Mouse (Mus musculus): ENCODE results near the gene Scfd2. TPM values are rescaled to one million over a fixed set of nuclear protein-coding genes. Genes with fewer than 3 reads are reported as not detected.
A peak's percentile ranks its signal among the peaks of the same experiment; 100 is the strongest.

Gene Scfd2
- polyA plus RNA-seq, 1 experiment from 2014 or later: 14.9 TPM

DNA sequence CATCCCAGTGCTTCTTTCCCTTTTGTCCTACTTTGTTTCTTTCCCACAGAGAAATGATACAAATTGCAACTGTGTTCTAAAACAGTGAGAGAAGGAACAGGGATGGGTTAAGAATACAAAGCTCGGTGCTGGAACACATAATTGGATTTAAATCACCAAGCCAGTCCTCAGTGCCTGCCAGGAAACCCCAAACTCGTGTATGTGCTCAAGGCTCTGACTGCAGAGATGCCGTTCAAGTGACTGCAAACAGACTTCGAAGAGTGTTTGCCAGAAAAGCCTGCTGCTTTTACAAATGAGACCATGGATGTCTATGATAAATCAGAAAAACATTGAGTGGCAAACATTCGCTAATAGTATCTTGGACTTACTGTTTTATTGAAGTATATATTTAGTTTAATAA lies 80.6 kb downstream of the Scfd2 start:
- DNase-seq (ENCODE audit: low spot score): no peak
- Histone ChIP-seq H3K36me3 (replicated peaks) (no peaks in the 10 kb centered on the region), H3K9me3 (no peaks in the 10 kb centered on the region), H3K27ac (replicated peaks) (no peak overlapping the region), H3K27me3 (replicated peaks; ENCODE audit: low read depth, poor library complexity, severe bottlenecking) (no peaks in the 10 kb centered on the region), H3K4me3 (no peak overlapping the region), H3K4me1 (peaks cover 43% of the 10 kb centered on the region)
- WGBS: 65% methylated on average over 5 of the region's 5 CpGs

DNA sequence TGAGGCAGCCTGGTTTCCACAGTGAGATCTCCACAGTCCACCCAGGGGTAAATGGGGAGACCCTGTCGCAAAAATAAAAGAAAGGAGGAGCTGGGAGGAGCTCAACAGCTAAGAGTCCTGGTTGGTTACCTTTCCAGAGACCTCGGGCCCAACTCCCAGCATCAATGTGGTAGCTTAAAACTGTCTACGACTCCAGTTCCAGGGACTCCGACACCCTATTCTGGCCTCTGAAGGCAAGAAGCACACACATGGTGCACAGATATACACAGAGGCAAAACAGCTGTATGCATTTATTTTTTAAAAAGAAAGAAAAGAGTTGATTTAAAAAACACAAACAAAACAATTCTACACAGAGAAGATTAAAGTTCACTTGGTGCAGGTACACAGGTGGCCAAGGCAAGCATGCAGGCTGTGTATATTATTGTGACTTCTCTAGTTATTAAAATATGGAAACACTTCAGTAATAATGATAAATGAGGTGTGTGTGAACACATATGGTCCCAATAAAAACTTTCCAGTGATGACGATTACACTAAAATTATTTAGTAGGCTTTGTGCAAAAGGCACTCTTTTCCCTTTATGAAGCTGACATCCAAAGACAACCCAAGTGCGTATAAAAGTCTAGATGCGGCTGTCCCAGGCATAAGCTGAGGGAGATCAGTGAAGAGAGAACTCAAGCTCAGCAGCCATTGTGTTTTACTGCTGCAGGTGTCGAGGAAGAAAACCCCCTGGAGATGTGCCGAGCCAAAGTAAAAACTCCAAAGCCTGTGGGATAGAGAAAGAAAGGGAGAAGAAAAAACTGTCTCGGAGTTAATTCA lies 83.8 kb downstream of the Scfd2 start:
- 0 out of 2 replicates have a peak overlapping the region, but pooled peaks have one; percentile 27 for H3K27ac ChIP-seq (replicated peaks)
- H3K27me3 ChIP-seq (replicated peaks; ENCODE audit: low read depth, poor library complexity, severe bottlenecking): no peaks in the 10 kb centered on the region
- no peaks in the 10 kb centered on the region for H3K9me3 ChIP-seq
- peaks cover 47% of the 10 kb centered on the region for H3K4me1 ChIP-seq
- H3K4me3 ChIP-seq: no peak overlapping the region
- 66% methylated on average over 10 of the region's 10 CpGs for WGBS
- DNase-seq (ENCODE audit: low spot score): no peak
- H3K36me3 ChIP-seq (replicated peaks): no peaks in the 10 kb centered on the region

DNA sequence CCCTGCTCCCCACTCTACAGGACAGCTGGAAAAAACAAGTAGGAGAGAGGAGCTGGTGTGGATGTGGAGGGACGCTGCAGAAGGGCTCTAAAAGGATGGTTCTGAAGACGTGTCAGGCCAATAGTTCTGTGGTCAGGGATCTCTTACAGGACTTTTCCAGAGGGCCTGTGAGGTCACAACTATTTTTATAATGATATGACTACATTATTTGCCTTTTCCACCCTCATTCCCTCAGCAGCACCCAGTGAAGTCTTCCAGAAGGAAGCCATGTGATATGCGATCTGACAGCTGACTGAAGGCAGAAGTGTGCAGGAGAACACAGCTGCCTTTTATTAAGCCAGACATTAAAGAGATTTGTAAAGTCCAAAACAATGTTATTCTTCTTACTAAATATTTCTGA lies 85.7 kb downstream of the Scfd2 start:
- no peak for DNase-seq (ENCODE audit: low spot score)
- H3K36me3 ChIP-seq (replicated peaks): no peaks in the 10 kb centered on the region
- no peaks in the 10 kb centered on the region for H3K27me3 ChIP-seq (replicated peaks; ENCODE audit: low read depth, poor library complexity, severe bottlenecking)
- H3K4me3 ChIP-seq: no peak overlapping the region
- H3K27ac ChIP-seq (replicated peaks): no peak overlapping the region
- peaks cover 34% of the 10 kb centered on the region for H3K4me1 ChIP-seq
- H3K9me3 ChIP-seq: no peaks in the 10 kb centered on the region
- WGBS: 63% methylated on average over 3 of the region's 3 CpGs

DNA sequence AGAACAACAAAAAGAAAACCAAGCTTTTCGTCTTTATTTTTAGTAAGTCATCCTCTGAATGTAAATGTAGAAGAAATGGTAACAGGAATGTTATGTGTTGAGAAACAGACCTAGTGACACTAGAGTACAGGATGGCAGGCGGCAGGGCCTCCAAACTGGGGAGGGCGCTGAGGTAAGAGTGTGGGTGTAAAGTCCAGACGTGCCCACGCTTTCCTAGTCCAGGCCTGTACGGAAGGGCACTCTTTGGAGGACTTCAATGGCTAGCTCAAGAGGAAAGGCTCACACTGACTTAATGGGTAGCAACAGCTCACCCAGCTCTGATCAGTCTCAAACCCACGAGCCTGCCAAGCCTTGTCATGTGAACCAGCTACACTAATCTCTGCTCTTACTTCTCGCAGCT lies 93.2 kb downstream of the Scfd2 start:
- 87% methylated on average over 8 of the region's 8 CpGs for WGBS
- Histone ChIP-seq H3K4me1 (peaks cover 8% of the 10 kb centered on the region; the same call in 1 of the 2 replicates), H3K27me3 (replicated peaks; ENCODE audit: low read depth, poor library complexity, severe bottlenecking) (no peaks in the 10 kb centered on the region), H3K4me3 (no peak overlapping the region), H3K36me3 (replicated peaks) (no peaks in the 10 kb centered on the region), H3K27ac (replicated peaks) (no peak overlapping the region), H3K9me3 (0 out of 2 replicates have a peak, but pooled peaks cover 3% of the 10 kb centered on the region)
- DNase-seq (ENCODE audit: low spot score): no peak

DNA sequence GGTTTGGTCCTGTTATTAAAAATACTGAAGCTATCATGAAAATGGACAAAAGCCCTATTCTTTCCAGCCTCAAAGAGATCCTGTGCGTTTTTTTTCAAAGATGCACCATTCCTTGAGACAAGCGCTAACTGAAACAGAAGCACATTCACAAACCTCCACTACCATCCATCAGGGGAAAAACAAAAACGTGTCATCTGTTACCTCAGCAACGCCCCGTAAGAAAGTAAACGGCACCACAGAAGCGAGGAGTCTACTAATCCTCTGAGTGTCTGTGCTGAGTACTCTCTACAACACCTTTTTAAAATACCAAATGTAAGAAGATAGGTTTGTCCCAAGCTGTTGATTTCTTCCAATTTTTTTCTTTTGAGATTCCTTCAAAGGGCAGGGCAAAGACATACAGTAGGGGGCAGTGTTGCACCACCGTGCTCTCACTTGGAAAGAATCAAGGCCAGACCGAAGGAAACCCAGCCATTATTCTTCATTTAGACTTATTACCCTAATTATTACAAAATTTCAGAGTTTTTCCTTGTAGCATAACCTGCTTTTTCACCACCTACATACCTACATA lies 97.9 kb downstream of the Scfd2 start:
- Histone ChIP-seq H3K4me1 (peaks cover 28% of the 10 kb centered on the region), H3K27me3 (replicated peaks; ENCODE audit: low read depth, poor library complexity, severe bottlenecking) (no peaks in the 10 kb centered on the region), H3K36me3 (replicated peaks) (no peaks in the 10 kb centered on the region), H3K27ac (replicated peaks) (peak overlapping the region; percentile 81), H3K9me3 (0 out of 2 replicates have a peak, but pooled peaks cover 3% of the 10 kb centered on the region), H3K4me3 (no peak overlapping the region)
- WGBS: 17% methylated on average over 9 of the region's 9 CpGs
- peak; percentile 76 for DNase-seq (ENCODE audit: low spot score)

DNA sequence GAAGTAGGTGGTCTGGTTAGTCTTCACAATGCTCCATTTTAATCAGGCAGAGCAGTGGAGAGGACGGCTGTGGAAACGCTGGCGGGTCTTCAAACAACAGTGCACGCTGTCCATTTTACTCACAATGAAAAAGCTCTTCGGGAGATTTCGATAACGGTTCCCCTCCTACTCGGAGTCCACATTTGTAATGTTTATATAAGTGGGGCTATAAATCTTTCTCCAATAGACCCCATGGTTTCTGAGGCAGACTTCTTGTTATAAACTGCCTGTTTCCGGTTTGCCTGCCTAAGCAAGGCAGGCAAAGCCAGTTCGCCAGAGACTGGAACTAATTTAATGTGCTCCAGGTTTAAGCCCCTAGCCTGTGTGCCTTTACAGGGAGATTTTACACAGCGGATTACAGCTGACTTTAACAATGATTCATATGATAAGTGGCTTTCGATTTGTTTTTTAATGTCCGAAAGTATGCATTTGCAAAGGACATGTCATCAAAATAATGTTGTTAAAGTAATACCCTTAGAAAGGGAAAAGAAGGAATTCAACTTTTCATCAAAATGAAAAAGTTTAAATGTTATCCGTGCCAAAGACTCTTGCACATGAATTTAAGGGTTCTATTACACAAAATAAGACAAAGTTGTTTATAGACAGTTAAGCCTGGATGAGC lies 98.5 kb downstream of the Scfd2 start:
- Histone ChIP-seq H3K27ac (replicated peaks) (peak overlapping the region; percentile 81), H3K4me3 (peak overlapping the region; percentile 36), H3K36me3 (replicated peaks) (no peaks in the 10 kb centered on the region), H3K9me3 (0 out of 2 replicates have a peak, but pooled peaks cover 3% of the 10 kb centered on the region), H3K4me1 (peaks cover 28% of the 10 kb centered on the region), H3K27me3 (replicated peaks; ENCODE audit: low read depth, poor library complexity, severe bottlenecking) (no peaks in the 10 kb centered on the region)
- WGBS: 37% methylated on average over 14 of the region's 14 CpGs
- DNase-seq (ENCODE audit: low spot score): peak; percentile 58

DNA sequence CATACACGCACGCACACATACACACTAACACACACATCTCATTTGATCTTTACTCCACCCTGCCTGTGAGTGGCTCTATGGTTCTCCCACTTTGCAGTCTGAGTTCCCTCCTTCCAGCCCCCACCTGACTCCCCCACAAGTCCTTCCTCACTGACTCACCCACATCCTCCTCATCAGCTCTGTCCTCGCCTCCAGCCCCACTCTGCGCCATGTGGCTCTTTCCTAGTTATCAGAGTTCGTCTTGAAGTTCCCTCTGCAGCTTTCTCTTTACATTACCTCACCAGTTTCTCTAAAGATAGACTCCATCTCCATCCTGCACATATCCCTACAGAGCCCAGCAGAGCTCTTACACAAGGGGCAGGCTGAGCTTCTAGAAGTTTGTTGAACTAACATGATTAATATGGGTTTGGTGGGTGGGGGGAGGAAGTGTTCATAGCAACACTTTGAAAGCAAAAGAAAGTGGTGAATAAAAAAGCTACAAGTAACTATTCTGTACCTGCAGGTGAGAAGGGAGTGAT lies 110.9 kb downstream of the Scfd2 start:
- DNase-seq (ENCODE audit: low spot score): no peak
- Histone ChIP-seq H3K27me3 (replicated peaks; ENCODE audit: low read depth, poor library complexity, severe bottlenecking) (no peaks in the 10 kb centered on the region), H3K27ac (replicated peaks) (no peak overlapping the region), H3K36me3 (replicated peaks) (no peaks in the 10 kb centered on the region), H3K4me1 (peaks cover 10% of the 10 kb centered on the region), H3K9me3 (no peaks in the 10 kb centered on the region), H3K4me3 (no peak overlapping the region)
- 80% methylated on average over 5 of the region's 5 CpGs for WGBS

DNA sequence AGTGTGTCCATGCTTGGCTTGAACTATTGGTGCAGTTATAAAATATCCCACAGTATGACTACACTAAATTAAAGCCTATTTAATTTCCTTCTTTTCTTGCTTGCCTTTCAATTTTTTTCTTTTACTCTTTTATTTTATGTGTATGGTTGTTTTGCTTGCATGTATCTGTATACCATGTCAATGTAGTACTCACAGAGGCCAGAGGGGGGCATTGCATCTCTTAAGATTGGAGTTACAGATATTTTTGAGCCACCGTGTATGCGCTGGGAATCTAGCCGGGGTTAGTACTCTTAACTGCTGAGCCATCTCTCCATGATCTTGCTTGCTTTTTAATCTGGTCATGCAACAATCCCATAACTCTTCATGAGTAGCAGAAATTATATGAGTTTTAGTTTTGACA lies 119.0 kb downstream of the Scfd2 start:
- WGBS: 98% methylated on average over 3 of the region's 3 CpGs
- Histone ChIP-seq H3K4me3 (no peak overlapping the region), H3K36me3 (replicated peaks) (no peaks in the 10 kb centered on the region), H3K9me3 (no peaks in the 10 kb centered on the region), H3K4me1 (peaks cover 8% of the 10 kb centered on the region), H3K27me3 (replicated peaks; ENCODE audit: low read depth, poor library complexity, severe bottlenecking) (no peaks in the 10 kb centered on the region), H3K27ac (replicated peaks) (no peak overlapping the region)
- DNase-seq (ENCODE audit: low spot score): no peak

DNA sequence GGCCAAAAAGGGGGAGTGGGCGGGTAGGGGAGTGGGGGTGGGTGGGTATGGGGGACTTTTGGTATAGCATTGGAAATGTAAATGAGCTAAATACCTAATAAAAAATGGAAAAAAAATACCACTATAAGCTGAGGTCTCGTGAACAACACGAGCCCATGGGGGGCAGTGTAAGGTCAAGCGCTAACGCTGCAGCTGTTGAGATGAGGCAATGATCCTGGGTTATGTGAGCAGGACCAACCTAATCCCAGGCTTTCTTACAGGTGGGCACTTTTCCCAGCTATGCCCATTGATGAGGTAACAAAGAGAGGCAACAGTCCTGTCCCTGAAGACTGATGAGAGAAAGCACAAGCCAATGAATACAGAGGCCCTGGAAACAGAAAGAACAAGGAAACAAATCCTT lies 126.7 kb downstream of the Scfd2 start:
- DNase-seq (ENCODE audit: low spot score): no peak
- no peaks in the 10 kb centered on the region for H3K9me3 ChIP-seq
- no peak overlapping the region for H3K4me3 ChIP-seq
- no peak overlapping the region for H3K27ac ChIP-seq (replicated peaks)
- 82% methylated on average over 4 of the region's 5 CpGs for WGBS
- H3K27me3 ChIP-seq (replicated peaks; ENCODE audit: low read depth, poor library complexity, severe bottlenecking): no peaks in the 10 kb centered on the region
- no peaks in the 10 kb centered on the region for H3K36me3 ChIP-seq (replicated peaks)
- H3K4me1 ChIP-seq: peaks cover 20% of the 10 kb centered on the region

DNA sequence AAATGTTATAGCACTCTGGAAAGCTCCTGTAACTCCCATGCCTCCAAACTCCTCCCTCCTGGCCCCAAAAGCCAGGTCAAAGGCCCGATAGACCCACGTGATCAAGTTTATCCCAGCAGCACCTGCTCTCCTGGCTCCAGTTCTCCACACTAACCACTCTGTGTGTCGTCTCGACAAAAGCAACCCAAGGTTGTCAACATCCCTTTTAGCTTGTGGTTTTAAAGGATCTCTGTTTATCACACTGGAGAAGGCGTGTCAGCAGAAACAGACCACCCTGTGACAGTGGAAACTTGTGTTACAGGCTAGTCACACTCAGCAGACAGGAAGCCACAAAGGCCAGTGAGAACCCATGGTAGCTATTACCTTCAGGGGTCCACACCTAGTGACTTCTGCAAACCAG lies 127.5 kb downstream of the Scfd2 start:
- 79% methylated on average over 5 of the region's 5 CpGs for WGBS
- no peaks in the 10 kb centered on the region for H3K9me3 ChIP-seq
- H3K4me1 ChIP-seq: peaks cover 20% of the 10 kb centered on the region
- no peak overlapping the region for H3K4me3 ChIP-seq
- no peak for DNase-seq (ENCODE audit: low spot score)
- H3K36me3 ChIP-seq (replicated peaks): no peaks in the 10 kb centered on the region
- H3K27me3 ChIP-seq (replicated peaks; ENCODE audit: low read depth, poor library complexity, severe bottlenecking): no peaks in the 10 kb centered on the region
- H3K27ac ChIP-seq (replicated peaks): no peak overlapping the region

DNA sequence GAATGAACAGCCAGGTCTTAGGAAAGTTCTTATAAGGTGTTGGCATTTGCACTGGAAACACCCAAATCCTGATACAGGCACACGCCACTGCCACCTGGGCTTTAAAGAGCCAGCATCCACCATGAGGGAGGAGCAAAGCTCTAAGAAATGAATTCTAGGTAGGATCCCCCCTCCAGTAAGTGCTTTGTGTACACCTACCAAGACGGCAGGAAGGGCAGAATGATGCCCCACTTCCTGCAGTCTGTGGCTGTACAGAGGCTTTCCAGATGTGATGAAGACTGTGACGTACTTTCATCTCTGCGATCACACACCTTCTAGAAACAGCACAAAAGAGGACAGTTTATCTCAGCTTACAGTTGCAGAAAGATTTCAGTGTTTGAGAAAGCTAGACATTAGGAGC lies 128.9 kb downstream of the Scfd2 start:
- H3K36me3 ChIP-seq (replicated peaks): no peaks in the 10 kb centered on the region
- DNase-seq (ENCODE audit: low spot score): no peak
- 64% methylated on average over 4 of the region's 4 CpGs for WGBS
- no peaks in the 10 kb centered on the region for H3K27me3 ChIP-seq (replicated peaks; ENCODE audit: low read depth, poor library complexity, severe bottlenecking)
- H3K27ac ChIP-seq (replicated peaks): peak overlapping the region; percentile 59
- no peaks in the 10 kb centered on the region for H3K9me3 ChIP-seq
- H3K4me1 ChIP-seq: peaks cover 20% of the 10 kb centered on the region
- no peak overlapping the region for H3K4me3 ChIP-seq

DNA sequence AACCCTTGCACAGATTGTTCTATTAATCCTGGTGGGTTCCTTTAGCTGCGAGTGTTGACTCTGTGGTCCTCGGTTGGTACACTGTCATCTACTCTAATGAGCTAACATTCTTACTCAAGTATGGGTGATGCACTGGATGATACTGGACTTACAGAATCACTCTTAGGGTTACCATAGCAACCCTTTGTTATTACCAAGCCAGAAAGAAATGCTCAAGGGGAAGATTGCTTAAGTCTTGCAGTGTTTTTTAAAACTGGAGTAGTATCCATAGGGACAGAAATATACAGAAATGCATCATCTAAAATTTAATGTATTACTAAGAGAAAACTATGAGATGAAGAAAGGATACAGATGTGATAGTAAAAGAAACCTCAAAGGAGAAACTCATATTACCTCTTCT lies 139.8 kb downstream of the Scfd2 start:
- Histone ChIP-seq H3K4me1 (peaks cover 46% of the 10 kb centered on the region), H3K27me3 (replicated peaks; ENCODE audit: low read depth, poor library complexity, severe bottlenecking) (no peaks in the 10 kb centered on the region), H3K9me3 (no peaks in the 10 kb centered on the region), H3K4me3 (no peak overlapping the region), H3K27ac (replicated peaks) (peak overlapping the region; percentile 57), H3K36me3 (replicated peaks) (no peaks in the 10 kb centered on the region)
- 72% methylated on average over 2 of the region's 2 CpGs for WGBS
- no peak for DNase-seq (ENCODE audit: low spot score)

Data from embryonic facial prominence, embryonic 10.5 days (tissue).